Mouse (Mus musculus) hindbrain, embryonic 10.5 days (tissue): ENCODE data around the gene Bckdhb. TPM values are rescaled to one million over a fixed set of nuclear protein-coding genes. Genes with fewer than 3 reads are reported as not detected.

Source experiments
- DNase-seq: peaks from one replicate; pipeline ENCODE4 v3.0.0-alpha.2; 2017; ENCODE audit warnings: low spot score
- H3K27ac ChIP-seq: fragments of 300-500 bp; sonication (generic); 2 replicates; pipeline ENCODE4 v1.5.1; 2016; ENCODE audit warnings: mild to moderate bottlenecking, moderate library complexity
- H3K27me3 ChIP-seq: fragments of 300-500 bp; sonication (generic); 2 replicates; pipeline ENCODE4 v1.6.1; 2016; ENCODE audit warnings: mild to moderate bottlenecking; ENCODE audit not compliant: poor library complexity, insufficient read depth, severe bottlenecking
- H3K36me3 ChIP-seq: fragments of 300-500 bp; sonication (generic); 2 replicates; pipeline ENCODE4 v1.6.1; 2016; ENCODE audit warnings: mild to moderate bottlenecking, moderate library complexity
- H3K4me1 ChIP-seq: fragments of 300-500 bp; sonication (generic); replicated peaks from 2 replicates; pipeline ENCODE4 v1.6.1; 2016; ENCODE audit warnings: mild to moderate bottlenecking
- H3K4me3 ChIP-seq: fragments of 300-500 bp; sonication (generic); 2 replicates; pipeline ENCODE4 v1.5.1; 2016; ENCODE audit warnings: mild to moderate bottlenecking, moderate library complexity
- H3K9me3 ChIP-seq: fragments of 300-500 bp; sonication (generic); 2 replicates; pipeline ENCODE4 v1.6.1; 2016; ENCODE audit warnings: mild to moderate bottlenecking, moderate library complexity
- WGBS: fragments of 180-500 bp; shearing (Covaris S2); methylation state at CpG from one replicate; pipeline ENCODE4 v1.1.7; 2016; 5-methylcytosine and 5-hydroxymethylcytosine counted together
- polyA plus RNA-seq: library from polyadenylated mRNA; unstranded; fragments of >200 nt; fragmentation: Nextera tagmentation; extraction: Ambion mirVana; gene quantifications from 2 replicates; pipeline ENCODE4 v1.2.1, GENCODE M21; 2016

Gene Bckdhb
- polyA plus RNA-seq, 1 experiment from 2014 or later: 58.4 TPM

GRCm38 (mm10) chr9:84137192-84137591 is 212.2 kb downstream of the Bckdhb start:
- Histone ChIP-seq H3K4me1 (no peaks in the 10 kb centered on the region), H3K36me3 (no peaks in the 10 kb centered on the region), H3K9me3 (no peaks in the 10 kb centered on the region), H3K27me3 (no peaks in the 10 kb centered on the region), H3K27ac (no peak overlapping the region), H3K4me3 (no peak overlapping the region)
- DNase-seq: no peak
- WGBS: 91% methylated on average over 6 of the region's 6 CpGs

- no peak overlapping the region for H3K27ac ChIP-seq
- H3K36me3 ChIP-seq: no peaks in the 10 kb centered on the region
- H3K4me1 ChIP-seq: no peaks in the 10 kb centered on the region
- DNase-seq: no peak
- WGBS: 87% methylated on average over 2 of the region's 2 CpGs
- H3K27me3 ChIP-seq: no peaks in the 10 kb centered on the region
- H3K4me3 ChIP-seq: no peak overlapping the region
- H3K9me3 ChIP-seq: no peaks in the 10 kb centered on the region
Observed at GRCm38 (mm10) chr9:84148124-84148523, 223.2 kb downstream of the Bckdhb start.

Other genes starting within 250 kb of the Bckdhb start
- gene Elovl4, start 118.9 kb upstream of the Bckdhb start, polyA plus RNA-seq: 25.6 and 29.3 TPM in 2 replicates
- gene Ttk, start 90.5 kb upstream of the Bckdhb start, polyA plus RNA-seq: 30.8 and 42.6 TPM in 2 replicates